Mouse (Mus musculus): ENCODE measurements around the gene Nxf2.
"Not testable (repeated sequence)": the region's sequence is repeated elsewhere in the genome, so short reads cannot be mapped to it uniquely, and the experiment has no call there.

Nxf2 gene

DNA sequence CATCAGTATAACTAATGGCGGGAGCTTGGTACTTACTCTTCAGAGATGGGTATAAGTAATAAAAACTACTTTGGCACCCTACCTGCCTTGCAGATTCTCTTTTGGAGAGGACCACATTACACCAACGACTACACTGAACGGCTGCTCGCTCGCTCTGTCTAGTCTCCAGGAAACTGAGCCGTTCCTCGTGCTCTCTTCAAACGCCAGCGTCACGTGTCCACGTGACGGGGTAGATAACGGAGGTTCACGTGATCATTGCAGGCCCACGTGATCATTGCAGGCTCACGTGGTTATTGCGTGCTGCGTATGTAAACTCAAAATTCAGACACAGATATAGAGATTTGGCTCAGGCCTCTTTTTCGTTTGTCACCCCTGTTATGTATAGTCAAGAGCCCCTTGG lies at the start of gene Nxf2:
TSS of gene Nxf2 (minus strand) at position 209 of the 400 bp plus-strand sequence.
- DNase-seq (ENCODE audit: low read depth), result peak; percentile 3

DNA sequence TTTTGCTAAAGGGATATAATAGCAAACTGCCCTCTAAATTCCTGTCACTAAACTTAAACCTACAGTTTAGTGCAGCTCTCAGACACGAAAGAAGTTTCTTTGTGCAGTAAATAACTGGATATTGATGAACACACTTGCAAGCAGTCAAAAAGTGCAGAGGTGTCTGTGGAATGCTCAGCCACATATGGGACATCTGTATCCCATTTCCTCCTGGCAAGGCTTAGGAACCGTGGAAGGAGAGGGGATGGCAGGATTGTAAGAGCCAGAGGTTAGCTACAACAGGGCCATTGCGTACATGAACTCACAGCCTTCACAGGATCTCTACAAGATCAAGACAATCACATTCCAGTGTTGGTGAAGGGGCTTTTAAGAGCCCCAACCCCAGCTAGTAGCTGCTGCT lies 46.8 kb upstream of the Nxf2 start:
- DNase-seq (ENCODE audit: low read depth), result no peak

DNA sequence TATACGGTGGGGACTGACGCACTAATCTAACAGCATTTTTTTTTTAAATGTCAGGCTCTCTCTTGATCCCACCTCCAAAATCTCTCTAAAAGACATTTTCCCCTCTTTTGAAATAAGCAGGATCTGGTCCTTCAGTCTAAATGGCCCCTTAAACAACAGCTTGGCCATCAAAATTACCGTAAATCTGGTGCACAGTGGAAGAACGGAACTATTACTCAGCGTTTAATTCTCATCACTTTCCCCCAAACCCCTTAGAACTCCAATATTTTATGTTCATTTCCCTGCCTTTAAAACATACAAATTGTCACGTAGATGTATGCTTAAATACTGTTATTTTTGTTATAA lies 44.9 kb upstream of the Nxf2 start:
- no peak for DNase-seq (ENCODE audit: low read depth)

DNA sequence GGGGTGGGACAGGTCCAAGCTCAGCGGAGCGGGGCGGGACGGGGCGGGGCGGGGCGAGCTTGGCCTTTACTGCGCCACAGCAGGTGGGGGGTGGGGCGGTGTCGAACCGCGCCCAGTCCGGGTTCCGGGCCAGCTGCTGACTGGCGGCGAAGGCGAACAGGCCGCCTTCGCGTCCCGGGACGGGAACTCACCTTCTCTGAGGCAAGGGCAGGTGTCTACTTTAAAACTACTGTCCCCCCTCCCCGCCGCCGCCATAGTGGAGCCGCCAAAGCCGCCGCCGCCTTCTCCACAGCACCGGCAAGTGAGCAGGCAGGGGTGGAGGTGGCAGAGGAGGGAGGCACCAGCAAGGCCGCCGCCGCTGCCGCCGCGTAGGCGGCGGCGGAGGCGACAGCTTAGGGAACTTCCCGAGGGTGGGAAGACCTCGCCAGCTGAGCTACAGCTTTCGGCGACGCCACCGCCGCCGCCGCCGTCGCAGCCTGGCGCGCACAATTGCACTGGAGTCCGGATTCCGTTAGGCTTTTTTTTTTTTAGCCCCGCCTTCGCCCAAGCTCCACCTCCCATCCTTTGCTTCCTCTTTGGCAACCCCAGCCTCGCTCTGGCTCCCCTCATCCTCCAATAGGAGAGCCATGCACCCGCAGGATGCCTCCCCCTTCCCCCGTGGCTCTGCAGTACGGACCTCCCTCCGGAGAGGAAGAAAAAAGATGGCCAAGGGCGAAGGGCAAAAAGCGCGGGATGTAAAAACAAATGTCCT lies 44.3 kb upstream of the Nxf2 start, which contains the start of gene Zmat1:
TSS of gene Zmat1 (minus strand) at position 490 of the 751 bp plus-strand sequence.
- peak; percentile 93 for DNase-seq (ENCODE audit: low read depth)

DNA sequence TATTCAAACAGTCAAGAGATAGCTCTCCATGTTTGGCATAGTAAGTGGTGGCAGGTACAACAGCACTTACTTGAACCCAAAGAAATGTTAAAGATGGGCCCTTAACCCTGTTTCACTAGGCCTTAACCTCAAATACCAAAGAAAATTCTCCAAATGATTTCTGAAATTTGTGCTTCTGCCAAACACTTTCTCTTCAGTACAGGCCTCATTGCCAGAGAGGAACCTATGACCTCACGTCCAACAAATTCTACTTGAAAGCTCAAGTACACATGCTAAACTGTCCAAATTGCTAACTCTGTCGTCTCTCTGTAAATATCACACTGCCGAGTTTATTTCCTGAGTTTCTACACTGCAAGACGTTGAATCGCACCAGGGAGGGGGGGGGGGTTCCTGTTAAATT lies 43.5 kb upstream of the Nxf2 start:
- peak; percentile 47 for DNase-seq (ENCODE audit: low read depth)

DNA sequence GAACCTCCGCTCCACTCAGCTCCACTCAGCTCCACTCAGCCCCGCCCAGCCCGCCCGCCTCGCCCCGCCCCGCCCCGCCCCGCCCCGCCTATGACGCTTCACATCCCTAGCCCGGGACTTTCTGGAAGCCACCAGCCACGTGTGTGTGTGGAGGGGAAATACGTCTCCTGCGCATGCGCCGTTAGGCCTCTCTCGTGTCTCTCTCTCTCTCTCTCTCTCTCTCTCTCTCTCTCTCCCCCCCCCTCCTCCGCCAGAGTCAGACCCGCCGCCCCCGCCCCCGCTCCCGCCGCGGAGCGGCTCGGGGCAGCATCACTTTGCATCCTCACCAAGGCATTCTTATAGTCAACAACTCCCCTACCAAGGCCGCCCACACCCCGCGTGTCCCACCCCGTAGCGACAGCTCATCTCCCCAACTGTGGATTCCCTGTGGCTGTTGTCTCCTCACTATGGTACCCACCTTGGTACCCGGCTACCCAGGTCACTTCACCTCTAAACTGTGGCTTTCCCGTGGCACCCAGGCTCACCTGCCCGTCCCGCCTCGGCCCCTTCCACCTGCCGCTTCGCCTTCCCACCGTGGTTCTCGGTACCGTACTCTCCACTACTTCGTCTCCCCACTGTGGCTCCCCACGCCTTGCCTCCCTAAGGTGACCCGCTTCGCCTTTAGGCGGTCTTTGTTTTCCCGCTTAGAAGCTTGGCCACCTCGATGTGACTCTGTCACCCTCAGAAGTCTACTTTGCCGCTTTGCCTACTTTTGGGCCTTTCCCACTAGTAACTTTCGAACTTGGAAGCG lies 1.1 kb downstream of the Nxf2 start:
- DNase-seq (ENCODE audit: low read depth), result peak; percentile 86

DNA sequence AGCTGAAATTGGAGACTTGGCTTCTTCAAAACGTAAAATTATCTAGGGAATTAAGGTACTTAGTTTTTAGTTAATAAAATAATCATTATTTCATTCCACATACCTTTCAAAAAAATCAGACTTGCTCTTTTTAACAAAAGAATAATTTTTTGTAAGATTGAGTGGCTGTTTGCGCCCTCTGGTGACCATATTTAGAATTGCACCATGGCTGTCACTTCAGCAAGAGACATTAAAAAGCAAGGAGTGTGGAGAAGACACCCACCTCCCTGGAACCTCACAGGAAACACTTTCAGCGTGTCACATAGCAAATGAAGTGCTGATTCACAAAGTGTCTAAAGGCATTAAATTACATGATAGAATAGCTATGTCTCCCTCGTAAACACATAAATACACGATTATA lies 34.2 kb downstream of the Nxf2 start:
- peak; percentile 57 for DNase-seq (ENCODE audit: low read depth)

DNA sequence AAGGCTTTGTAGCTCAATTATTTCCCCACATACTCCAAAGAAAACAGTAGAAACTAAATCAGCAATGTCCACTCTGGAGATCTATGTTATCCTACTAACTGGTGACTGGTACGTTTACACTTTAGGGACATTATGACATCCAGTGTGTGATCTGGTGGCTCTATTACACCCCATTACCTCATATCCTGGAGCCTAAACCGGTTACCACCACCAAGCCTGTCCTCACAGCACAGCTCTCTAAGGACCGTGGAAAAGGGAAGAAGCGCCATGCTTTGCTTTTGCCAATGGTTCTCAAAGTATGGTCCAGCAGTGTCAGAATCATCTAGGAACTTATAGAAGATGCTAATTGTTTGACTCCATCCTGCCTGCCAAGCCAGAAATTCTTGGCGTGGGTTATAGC lies 34.6 kb downstream of the Nxf2 start:
- DNase-seq (ENCODE audit: low read depth), result no peak

DNA sequence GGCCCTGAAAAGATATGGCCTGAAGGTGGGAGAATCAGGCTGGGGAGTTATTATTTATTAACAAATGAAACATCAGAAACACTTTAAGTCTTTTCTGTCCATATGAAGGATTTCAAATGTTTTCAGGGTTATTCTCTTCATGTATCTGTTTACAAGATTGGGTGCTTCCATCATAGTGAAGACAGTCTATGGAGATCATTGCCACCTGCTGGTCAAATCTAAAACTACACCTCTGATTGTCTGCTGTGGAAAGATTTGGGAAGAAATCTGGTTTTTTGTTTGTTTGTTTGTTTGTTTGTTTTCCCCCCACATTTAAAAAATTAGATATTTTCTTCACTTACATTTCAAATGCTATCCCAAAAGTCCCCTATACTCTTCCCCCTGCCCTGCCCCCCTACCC lies 39.5 kb downstream of the Nxf2 start:
- DNase-seq (ENCODE audit: low read depth), result peak; percentile 62

DNA sequence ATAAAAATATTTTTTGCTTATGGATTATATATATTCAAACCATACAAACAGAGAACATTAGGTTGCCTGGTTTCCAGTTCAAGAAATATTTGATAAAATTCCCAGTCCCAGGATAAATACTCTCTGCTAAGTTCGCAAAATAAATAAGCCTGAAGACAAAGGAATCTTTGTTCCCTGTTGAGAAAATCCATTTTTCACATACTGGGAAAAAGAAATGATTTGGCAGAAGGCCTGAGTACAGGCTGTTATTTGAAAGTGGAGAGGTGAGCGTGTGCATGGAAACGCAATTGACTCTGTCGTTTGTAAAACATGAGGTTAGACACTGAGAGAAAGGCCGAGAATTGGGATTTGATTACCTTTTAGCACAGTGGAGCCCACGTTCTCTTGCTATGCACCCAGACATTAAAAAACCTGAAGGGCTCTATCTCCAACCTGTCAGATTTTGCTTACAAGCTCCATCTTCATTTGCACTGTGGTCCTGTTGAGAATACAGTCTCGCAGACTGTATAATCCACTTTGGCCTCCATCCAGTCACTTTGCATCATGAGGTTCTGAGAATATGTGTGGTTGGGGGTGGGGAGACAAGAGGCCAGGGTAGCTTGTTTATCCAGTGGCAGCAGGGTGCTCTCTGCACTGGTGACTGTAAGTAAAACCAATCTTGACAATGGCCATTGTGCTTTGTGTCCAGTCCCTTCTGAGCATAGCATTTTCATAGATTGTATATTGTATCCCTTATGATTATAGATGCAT lies 40.7 kb downstream of the Nxf2 start:
- DNase-seq (ENCODE audit: low read depth), result no peak

DNA sequence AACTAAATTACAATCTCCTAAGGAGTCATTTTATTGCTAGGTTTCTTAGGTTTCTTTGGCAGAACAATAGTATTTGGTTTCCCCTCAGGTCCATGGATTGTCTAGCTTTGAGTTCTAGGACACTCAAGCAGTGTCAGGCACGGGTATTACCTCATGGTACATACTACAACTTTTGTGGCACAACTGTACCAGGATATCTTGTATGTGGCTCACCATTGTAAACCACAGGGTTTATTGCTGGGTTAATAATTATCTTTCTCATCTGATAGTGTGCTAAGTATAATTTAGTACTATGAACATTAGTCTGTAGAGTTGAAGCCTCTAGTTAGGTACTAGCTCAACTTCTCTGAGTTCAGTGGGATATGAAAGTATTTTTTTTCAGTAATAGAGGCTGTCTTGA lies 45.3 kb downstream of the Nxf2 start:
- DNase-seq (ENCODE audit: low read depth), result no peak

DNA sequence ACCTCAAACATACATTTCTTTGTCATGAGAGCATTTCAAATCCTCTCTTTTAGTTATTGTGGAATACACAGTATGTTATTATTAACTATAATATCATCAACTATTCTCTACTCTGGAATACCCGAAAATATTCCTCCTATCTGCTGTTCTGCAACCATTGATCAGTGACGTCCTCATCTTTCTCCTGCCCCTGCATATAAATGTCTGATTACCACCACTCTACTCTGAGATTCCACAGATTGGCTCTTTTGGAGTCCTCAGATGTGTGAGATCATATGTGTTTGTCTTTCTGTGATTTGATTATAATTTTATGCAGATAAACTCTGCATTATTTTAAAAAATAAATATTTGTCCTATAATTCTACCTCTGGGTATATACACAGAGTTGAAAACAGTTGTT lies 48.8 kb downstream of the Nxf2 start:
- DNase-seq (ENCODE audit: low read depth), result no peak

DNA sequence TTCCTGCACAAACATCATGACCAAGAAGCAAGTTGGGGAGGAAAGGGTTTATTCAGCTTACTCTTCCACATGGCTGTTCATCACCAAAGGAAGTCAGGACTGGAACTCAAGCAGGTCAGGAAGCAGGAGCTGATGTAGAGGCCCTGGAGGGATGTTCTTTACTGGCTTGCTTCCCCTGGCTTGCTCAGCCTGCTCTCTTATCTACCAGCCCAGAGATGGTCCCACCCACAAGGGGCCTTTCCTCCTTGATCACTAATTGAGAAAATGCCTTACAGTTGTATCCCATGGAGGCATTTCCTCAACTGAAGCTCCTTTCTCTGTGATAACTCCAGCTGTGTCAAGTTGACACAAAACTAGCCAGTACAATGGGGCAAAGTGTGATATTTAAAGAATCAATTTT lies 49.2 kb downstream of the Nxf2 start:
- DNase-seq (ENCODE audit: low read depth), result not testable (repeated sequence)

DNA sequence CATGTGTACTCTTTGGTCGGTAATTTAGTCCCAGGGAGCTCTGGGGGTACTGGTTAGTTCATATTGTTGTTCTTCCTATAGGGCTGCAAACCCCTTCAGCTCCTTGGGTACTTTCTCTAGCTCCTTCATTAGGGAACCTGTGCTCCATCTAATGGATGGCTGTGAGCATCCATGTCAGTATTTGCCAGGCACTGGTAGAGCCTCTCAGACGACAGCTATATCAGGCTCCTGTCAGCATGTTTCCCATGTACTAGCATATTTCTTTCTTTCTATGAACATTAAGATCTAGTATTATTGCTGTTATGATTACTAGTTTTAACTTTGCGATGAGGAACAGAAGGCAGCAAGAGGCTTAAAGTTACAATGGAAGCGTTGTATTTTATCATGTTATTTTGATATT lies 49.7 kb downstream of the Nxf2 start:
- no peak for DNase-seq (ENCODE audit: low read depth)

DNA sequence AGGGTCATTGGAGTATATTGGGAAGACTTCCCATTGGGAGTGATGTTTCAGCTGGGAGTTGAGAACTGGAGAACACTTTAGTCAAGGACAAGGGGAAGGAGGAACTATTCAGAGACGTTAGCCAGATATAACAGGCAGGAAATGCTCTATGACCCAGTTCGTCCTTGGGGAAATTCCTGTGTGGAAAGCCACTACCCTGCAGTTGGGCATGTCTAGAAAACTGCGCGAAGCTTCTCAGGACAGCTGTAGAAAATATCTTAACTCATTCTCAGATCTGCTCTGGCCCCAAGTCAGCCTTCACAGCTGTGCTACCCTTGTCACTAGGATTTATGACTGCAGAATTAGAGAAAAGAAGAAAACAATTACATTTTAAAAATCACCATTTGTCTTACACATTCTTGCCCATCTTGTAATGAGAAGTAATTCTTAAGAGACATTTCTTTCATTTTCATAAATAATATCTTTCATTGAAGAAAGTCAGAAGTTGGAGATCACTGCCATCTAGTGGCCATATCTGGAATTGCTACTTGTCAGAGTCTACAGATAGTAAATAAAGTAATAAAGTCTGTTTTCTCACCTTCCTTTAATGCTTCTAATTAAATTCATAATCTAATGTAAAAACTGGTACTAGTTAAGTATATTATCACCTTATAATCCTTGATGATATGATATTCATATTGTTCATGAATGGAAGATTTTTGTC lies 51.2 kb downstream of the Nxf2 start:
- DNase-seq (ENCODE audit: low read depth), result peak; percentile 71

DNA sequence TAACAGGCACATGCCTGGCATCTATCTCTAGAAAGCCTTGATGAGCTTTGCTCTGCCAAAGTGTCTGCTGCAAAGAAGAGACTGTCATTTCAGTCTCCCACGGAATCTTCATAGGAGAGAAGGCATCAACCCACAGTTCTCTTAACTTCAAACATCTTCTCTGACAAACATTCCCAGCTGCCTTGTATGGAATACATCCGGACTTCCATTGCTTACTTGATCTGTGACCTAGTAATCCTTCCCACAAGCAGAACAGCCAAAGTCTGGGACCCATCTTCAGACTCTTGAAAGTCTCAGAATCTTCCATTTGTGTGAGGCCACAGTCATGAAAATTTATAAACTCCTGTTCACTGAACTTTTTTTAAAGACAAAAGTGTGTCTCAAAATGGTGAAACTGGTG lies 51.7 kb downstream of the Nxf2 start:
- no peak for DNase-seq (ENCODE audit: low read depth)

DNA sequence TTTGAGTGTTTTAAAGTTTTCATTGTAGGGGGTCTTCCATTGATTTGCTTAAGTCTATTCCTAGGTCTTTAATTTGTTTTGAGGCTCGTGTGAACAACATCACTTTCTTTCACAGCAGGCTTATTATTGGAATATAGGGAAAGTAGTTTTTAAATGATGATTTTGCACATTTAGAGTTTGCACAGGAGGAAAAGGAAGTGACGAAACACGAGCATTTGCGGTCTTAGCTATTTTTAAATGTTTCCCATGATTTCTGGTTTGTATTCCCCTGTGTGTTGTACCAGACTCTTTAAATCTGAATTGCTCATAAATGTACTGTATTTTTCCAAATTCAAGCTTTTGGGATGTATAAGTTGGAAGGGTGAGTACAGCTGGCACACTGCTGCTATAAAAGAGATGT lies 54.2 kb downstream of the Nxf2 start:
- no peak for DNase-seq (ENCODE audit: low read depth)
